In genomic region chr11:78568827-78569226, GRCm38 (mm10) we compare ENCODE assay signal across 27 mouse cellular contexts. TPM values are rescaled to one million over a fixed set of nuclear protein-coding genes. Genes with fewer than 3 reads are reported as not detected.
DNase-seq lines count a peak whose midpoint lies in the region; ATAC-seq and TF ChIP-seq lines count a peak whose summit lies in the region.
"Had no signal": no experiment of that assay in that cellular context is flagged by ENCODE, and none has a peak within 500 bp of the region (broad histone marks: within the 10 kb centered on the region; RNA-seq: fewer than 3 reads in every experiment).

No protein-coding gene starts in this region.

- WGBS in forebrain, embryonic 10.5 days = 91% methylated on average over 10 of the region's 10 CpGs
- 88% methylated on average over 10 of the region's 10 CpGs for WGBS in forebrain, embryonic 14.5 days
- WGBS in liver, embryonic 13.5 days (ENCODE audit: insufficient replicate concordance) = 78% methylated on average over 10 of the region's 10 CpGs
- WGBS in liver, embryonic 11.5 days = 91% methylated on average over 10 of the region's 10 CpGs

- no peak for DNase-seq in forebrain, embryonic 10.5 days (ENCODE audit: extremely low spot score, low spot score)
- DNase-seq in forebrain, embryonic 14.5 days (ENCODE audit: low spot score) = no peak
- DNase-seq in liver, embryonic 13.5 days = no peak
- no peak for DNase-seq in liver, embryonic 11.5 days (ENCODE audit: low spot score)
- DNase-seq in kidney, adult 8-10 months = no peak
- no peak for DNase-seq in right cerebral cortex, postnatal 10 days (ENCODE audit: low spot score in 2 of 2)
- DNase-seq: adrenal gland, adult 2 months; adrenal gland, postnatal 10 days; adrenal gland, postnatal 25 days; cerebellum, adult 11 months; cerebellum, adult 18-20 months; cerebellum, adult 8-10 months; cerebellum, adult 9-11 months; cerebellum, postnatal 14 days; cerebellum, postnatal 36 days; embryo, embryonic 11 days; forebrain, postnatal 0 days had no signal

- H3K4me1 ChIP-seq in forebrain, embryonic 10.5 days = no peaks in the 10 kb centered on the region
- H3K4me1 ChIP-seq in forebrain, embryonic 14.5 days (ENCODE audit: control insufficient read depth, insufficient read depth, low read length) = no peaks in the 10 kb centered on the region
- H3K4me1 ChIP-seq in liver, embryonic 13.5 days (replicated peaks) = 0 out of 2 replicates have a peak, but pooled peaks cover 7% of the 10 kb centered on the region
- H3K4me1 ChIP-seq in liver, embryonic 11.5 days (replicated peaks; ENCODE audit: control insufficient read depth, insufficient read depth, low read length) = peaks cover 7% of the 10 kb centered on the region
- peaks cover 9% of the 10 kb centered on the region for H3K4me1 ChIP-seq in embryonic fibroblast, embryonic 13.5 days (ENCODE audit: control insufficient read depth, insufficient read depth, low read length)
- H3K4me1 ChIP-seq: embryonic facial prominence, embryonic 12.5 days; embryonic facial prominence, embryonic 15.5 days; forebrain, embryonic 12.5 days; forebrain, embryonic 15.5 days had no signal

- ATAC-seq in forebrain, embryonic 14.5 days = no peak
- no peak for ATAC-seq in liver, embryonic 13.5 days (ENCODE audit: low read depth)
- no peak for ATAC-seq in liver, embryonic 11.5 days (replicated peaks; ENCODE audit: low FRiP score)
- ATAC-seq: CD4-positive, CD25-positive, alpha-beta regulatory T cell, adult 4 months; forebrain, embryonic 15.5 days; forebrain, postnatal 0 days; Patski had no signal

- TF ChIP-seq CTCF in C2C12 (IDR thresholded peaks at IDR 0.05; ENCODE audit: control insufficient read depth, insufficient read depth, insufficient read length) = no peak
- no peak for TF ChIP-seq CTCF in embryonic fibroblast, embryonic 13.5 days (IDR thresholded peaks at IDR 0.05; ENCODE audit: borderline replicate concordance, insufficient read depth, low read length)

- H3K9me3 ChIP-seq in forebrain, embryonic 10.5 days = no peaks in the 10 kb centered on the region
- H3K9me3 ChIP-seq in forebrain, embryonic 14.5 days (replicated peaks; ENCODE audit: control insufficient read depth, low read length) = no peaks in the 10 kb centered on the region
- no peaks in the 10 kb centered on the region for H3K9me3 ChIP-seq in liver, embryonic 13.5 days (replicated peaks)
- no peaks in the 10 kb centered on the region for H3K9me3 ChIP-seq in liver, embryonic 11.5 days (ENCODE audit: control insufficient read depth, low read length)
- H3K9me3 ChIP-seq: embryonic facial prominence, embryonic 12.5 days; embryonic facial prominence, embryonic 15.5 days; forebrain, embryonic 12.5 days; forebrain, embryonic 15.5 days; G1E had no signal

- H3K27ac ChIP-seq in forebrain, embryonic 10.5 days = 0 out of 2 replicates have a peak overlapping the region, but pooled peaks have one; percentile 35
- H3K27ac ChIP-seq in forebrain, embryonic 14.5 days (ENCODE audit: low read depth, low read length) = no peak overlapping the region
- peak overlapping the region; percentile 29; the same call in 1 of the 2 replicates for H3K27ac ChIP-seq in liver, embryonic 13.5 days
- no peak overlapping the region for H3K27ac ChIP-seq in liver, embryonic 11.5 days (ENCODE audit: low read depth, low read length)
- peak overlapping the region; percentile 4; the same call in 1 of the 2 replicates for H3K27ac ChIP-seq in embryonic fibroblast, embryonic 13.5 days (ENCODE audit: insufficient read depth, low read length)
- H3K27ac ChIP-seq: embryonic facial prominence, embryonic 12.5 days; embryonic facial prominence, embryonic 15.5 days; forebrain, embryonic 12.5 days; forebrain, embryonic 15.5 days had no signal

- H3K4me2 ChIP-seq in forebrain, embryonic 14.5 days (ENCODE audit: low read length) = no peak overlapping the region
- no peak overlapping the region for H3K4me2 ChIP-seq in liver, embryonic 13.5 days
- H3K4me2 ChIP-seq in liver, embryonic 11.5 days = no peak overlapping the region
- H3K4me2 ChIP-seq: embryonic facial prominence, embryonic 12.5 days; embryonic facial prominence, embryonic 15.5 days; forebrain, embryonic 12.5 days; forebrain, embryonic 15.5 days had no signal

- peaks cover 70% of the 10 kb centered on the region for H3K36me3 ChIP-seq in forebrain, embryonic 10.5 days (replicated peaks)
- peaks cover 52% of the 10 kb centered on the region for H3K36me3 ChIP-seq in forebrain, embryonic 14.5 days (ENCODE audit: control insufficient read depth, insufficient read depth, low read length)
- H3K36me3 ChIP-seq in liver, embryonic 13.5 days = peaks cover 2% of the 10 kb centered on the region; the same call in 1 of the 2 replicates
- peaks cover 15% of the 10 kb centered on the region; the same call in 1 of the 2 replicates for H3K36me3 ChIP-seq in liver, embryonic 11.5 days (ENCODE audit: control insufficient read depth, insufficient read depth, low read length)
- H3K36me3 ChIP-seq in C2C12 (ENCODE audit: control insufficient read depth, insufficient read depth) = peaks cover 42% of the 10 kb centered on the region

- no peak overlapping the region for H3K4me3 ChIP-seq in forebrain, embryonic 10.5 days
- no peak overlapping the region for H3K4me3 ChIP-seq in forebrain, embryonic 14.5 days (ENCODE audit: low read depth, low read length)
- H3K4me3 ChIP-seq in liver, embryonic 13.5 days (replicated peaks) = no peak overlapping the region
- no peak overlapping the region for H3K4me3 ChIP-seq in liver, embryonic 11.5 days (ENCODE audit: low read depth, low read length)
- H3K4me3 ChIP-seq in C2C12 (ENCODE audit: insufficient read depth, poor library complexity, severe bottlenecking) = no peak overlapping the region
- H3K4me3 ChIP-seq in embryonic fibroblast, embryonic 13.5 days (ENCODE audit: insufficient read depth, low read length) = no peak overlapping the region
- H3K4me3 ChIP-seq: embryonic facial prominence, embryonic 12.5 days; embryonic facial prominence, embryonic 15.5 days; forebrain, embryonic 12.5 days; forebrain, embryonic 15.5 days had no signal

- H3K79me3 ChIP-seq in C2C12 (ENCODE audit: low read depth) = no peaks in the 10 kb centered on the region

- no peak for TF ChIP-seq POLR2A in embryonic fibroblast, embryonic 13.5 days (IDR thresholded peaks at IDR 0.05; ENCODE audit: low read depth, low read length)

- H3K9ac ChIP-seq in forebrain, embryonic 14.5 days (ENCODE audit: low read length) = no peak overlapping the region
- H3K9ac ChIP-seq in liver, embryonic 13.5 days = no peak overlapping the region
- H3K9ac ChIP-seq in liver, embryonic 11.5 days (ENCODE audit: low read depth, low read length) = no peak overlapping the region
- H3K9ac ChIP-seq: embryonic facial prominence, embryonic 12.5 days; embryonic facial prominence, embryonic 15.5 days; forebrain, embryonic 12.5 days; forebrain, embryonic 15.5 days; forebrain, postnatal 0 days had no signal

- no peak overlapping the region for H3ac ChIP-seq in C2C12 (ENCODE audit: control insufficient read depth, insufficient read length, low read depth)

- H3K79me2 ChIP-seq in C2C12 (ENCODE audit: control insufficient read depth, insufficient read depth) = no peaks in the 10 kb centered on the region

- H3K27me3 ChIP-seq in forebrain, embryonic 10.5 days (ENCODE audit: poor library complexity, severe bottlenecking) = no peaks in the 10 kb centered on the region
- H3K27me3 ChIP-seq in forebrain, embryonic 14.5 days (replicated peaks; ENCODE audit: control insufficient read depth, insufficient read depth, low read length) = no peaks in the 10 kb centered on the region
- H3K27me3 ChIP-seq in liver, embryonic 13.5 days = no peaks in the 10 kb centered on the region
- no peaks in the 10 kb centered on the region for H3K27me3 ChIP-seq in liver, embryonic 11.5 days (replicated peaks; ENCODE audit: control insufficient read depth, insufficient read depth, low read length)
- H3K27me3 ChIP-seq in C2C12 (ENCODE audit: control insufficient read depth, insufficient read depth, insufficient read length) = no peaks in the 10 kb centered on the region
- H3K27me3 ChIP-seq: CH12.LX; embryonic facial prominence, embryonic 12.5 days; embryonic facial prominence, embryonic 15.5 days; forebrain, embryonic 12.5 days; forebrain, embryonic 15.5 days; Patski had no signal

RNA-seq across cellular contexts. Expression of gene Tmem97, which starts 18.2 kb away (rescaled TPM):
- 106 and 111 TPM in 2 replicates for polyA plus RNA-seq in forebrain, embryonic 10.5 days (2016; fragmentation: Nextera tagmentation; extraction: Ambion mirVana)
- polyA plus RNA-seq in forebrain, embryonic 14.5 days (2014; fragmentation: Nextera tagmentation; extraction: Ambion mirVana) = 40.0 and 48.5 TPM in 2 replicates
- polyA plus RNA-seq in liver, embryonic 13.5 days (2015; fragmentation: Nextera tagmentation; extraction: Ambion mirVana) = 110 and 122 TPM in 2 replicates
- polyA plus RNA-seq in liver, embryonic 11.5 days (2014; fragmentation: Nextera tagmentation; extraction: Ambion mirVana) = 173 and 183 TPM in 2 replicates
- 164 TPM for polyA plus RNA-seq in C2C12 (2012; fragmentation: generic; extraction: Trizol)
- 63.5 and 69.6 TPM in 2 replicates for polyA plus RNA-seq in embryonic fibroblast, embryonic 13.5 days (2011; ENCODE audit: insufficient read length, low read depth, missing spikeins)

RNA-seq across cellular contexts. Expression of gene Ift20, which starts 32.7 kb away (rescaled TPM):
- polyA plus RNA-seq in forebrain, embryonic 10.5 days (2016; fragmentation: Nextera tagmentation; extraction: Ambion mirVana) = 75.9 and 78.8 TPM in 2 replicates
- 118 and 126 TPM in 2 replicates for polyA plus RNA-seq in forebrain, embryonic 14.5 days (2014; fragmentation: Nextera tagmentation; extraction: Ambion mirVana)
- 83.1 and 88.6 TPM in 2 replicates for polyA plus RNA-seq in liver, embryonic 13.5 days (2015; fragmentation: Nextera tagmentation; extraction: Ambion mirVana)
- polyA plus RNA-seq in liver, embryonic 11.5 days (2014; fragmentation: Nextera tagmentation; extraction: Ambion mirVana) = 112 and 114 TPM in 2 replicates
- 61.1 TPM for polyA plus RNA-seq in C2C12 (2012; fragmentation: generic; extraction: Trizol)
- polyA plus RNA-seq in embryonic fibroblast, embryonic 13.5 days (2011; ENCODE audit: insufficient read length, low read depth, missing spikeins) = 56.8 and 66.1 TPM in 2 replicates

RNA-seq across cellular contexts. Expression of gene Tnfaip1, which starts 32.7 kb away (rescaled TPM):
- 96.4 and 97.2 TPM in 2 replicates for polyA plus RNA-seq in forebrain, embryonic 10.5 days (2016; fragmentation: Nextera tagmentation; extraction: Ambion mirVana)
- 66.1 and 71.3 TPM in 2 replicates for polyA plus RNA-seq in forebrain, embryonic 14.5 days (2014; fragmentation: Nextera tagmentation; extraction: Ambion mirVana)
- 15.6 and 16.4 TPM in 2 replicates for polyA plus RNA-seq in liver, embryonic 13.5 days (2015; fragmentation: Nextera tagmentation; extraction: Ambion mirVana)
- 42.1 and 42.2 TPM in 2 replicates for polyA plus RNA-seq in liver, embryonic 11.5 days (2014; fragmentation: Nextera tagmentation; extraction: Ambion mirVana)
- 60.7 TPM for polyA plus RNA-seq in C2C12 (2012; fragmentation: generic; extraction: Trizol)
- polyA plus RNA-seq in embryonic fibroblast, embryonic 13.5 days (2011; ENCODE audit: insufficient read length, low read depth, missing spikeins) = 78.3 and 92.0 TPM in 2 replicates

RNA-seq across cellular contexts. Expression of gene Poldip2, which starts 56.8 kb away (rescaled TPM):
- polyA plus RNA-seq in forebrain, embryonic 10.5 days (2016; fragmentation: Nextera tagmentation; extraction: Ambion mirVana) = 144 and 148 TPM in 2 replicates
- polyA plus RNA-seq in forebrain, embryonic 14.5 days (2014; fragmentation: Nextera tagmentation; extraction: Ambion mirVana) = 185 TPM in 2 replicates
- 78.1 and 82.4 TPM in 2 replicates for polyA plus RNA-seq in liver, embryonic 13.5 days (2015; fragmentation: Nextera tagmentation; extraction: Ambion mirVana)
- polyA plus RNA-seq in liver, embryonic 11.5 days (2014; fragmentation: Nextera tagmentation; extraction: Ambion mirVana) = 151 and 154 TPM in 2 replicates
- 111 TPM for polyA plus RNA-seq in C2C12 (2012; fragmentation: generic; extraction: Trizol)
- polyA plus RNA-seq in embryonic fibroblast, embryonic 13.5 days (2011; ENCODE audit: insufficient read length, low read depth, missing spikeins) = 61.9 and 68.9 TPM in 2 replicates

RNA-seq across cellular contexts. Expression of gene Tmem199, which starts 56.9 kb away (rescaled TPM):
- 76.7 and 78.5 TPM in 2 replicates for polyA plus RNA-seq in forebrain, embryonic 10.5 days (2016; fragmentation: Nextera tagmentation; extraction: Ambion mirVana)
- polyA plus RNA-seq in forebrain, embryonic 14.5 days (2014; fragmentation: Nextera tagmentation; extraction: Ambion mirVana) = 93.1 and 93.2 TPM in 2 replicates
- polyA plus RNA-seq in liver, embryonic 13.5 days (2015; fragmentation: Nextera tagmentation; extraction: Ambion mirVana) = 30.1 and 31.9 TPM in 2 replicates
- polyA plus RNA-seq in liver, embryonic 11.5 days (2014; fragmentation: Nextera tagmentation; extraction: Ambion mirVana) = 59.9 and 61.9 TPM in 2 replicates
- polyA plus RNA-seq in C2C12 (2012; fragmentation: generic; extraction: Trizol) = 41.3 TPM
- 16.6 and 19.5 TPM in 2 replicates for polyA plus RNA-seq in embryonic fibroblast, embryonic 13.5 days (2011; ENCODE audit: insufficient read length, low read depth, missing spikeins)

Comparison
In these comparisons a context has a peak if more than half of its experiments do, and no peak if none do; other contexts are left out.
1. H3K27ac ChIP-seq: peak in forebrain, embryonic 10.5 days (single experiment), liver, embryonic 13.5 days (single experiment) and embryonic fibroblast, embryonic 13.5 days (single experiment); none in forebrain, embryonic 14.5 days (single experiment) and liver, embryonic 11.5 days (single experiment).